Mouse (Mus musculus) inflammation-experienced regulatory T-cells, adult 16 weeks (primary cell): ENCODE measurements around the gene Spg7. TPM values are rescaled to one million over a fixed set of nuclear protein-coding genes. Genes with fewer than 3 reads are reported as not detected.

Source experiments
- polyA plus RNA-seq: library from polyadenylated mRNA; unstranded; fragments of 100-300 nt; shearing (Covaris generic); gene quantifications from one replicate; pipeline ENCODE4 v1.2.1, GENCODE M21; 2017

The Spg7 gene
- 16.3 TPM for polyA plus RNA-seq

DNA sequence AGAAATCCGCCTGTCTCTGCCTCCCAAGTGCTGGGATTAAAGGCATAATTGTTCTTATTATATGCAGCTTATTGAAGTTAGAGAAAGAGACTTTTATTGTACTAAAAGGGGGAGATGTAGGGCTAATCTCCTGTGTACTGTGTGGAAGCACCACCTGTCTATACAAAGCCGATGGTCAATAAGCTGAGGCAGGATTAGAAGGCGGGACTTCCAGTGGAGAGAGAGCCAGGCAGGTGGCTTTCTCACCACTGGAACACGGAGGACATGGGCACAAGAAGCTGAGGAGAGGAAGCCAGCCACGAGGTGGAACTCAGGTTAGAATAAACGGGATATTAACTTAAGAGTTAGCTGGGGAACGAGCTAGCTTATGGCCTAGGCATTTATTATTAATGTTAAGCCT lies at the start of gene Spg7:
Spg7 (plus strand) TSS at position 222 of the 400 bp plus-strand sequence.

DNA sequence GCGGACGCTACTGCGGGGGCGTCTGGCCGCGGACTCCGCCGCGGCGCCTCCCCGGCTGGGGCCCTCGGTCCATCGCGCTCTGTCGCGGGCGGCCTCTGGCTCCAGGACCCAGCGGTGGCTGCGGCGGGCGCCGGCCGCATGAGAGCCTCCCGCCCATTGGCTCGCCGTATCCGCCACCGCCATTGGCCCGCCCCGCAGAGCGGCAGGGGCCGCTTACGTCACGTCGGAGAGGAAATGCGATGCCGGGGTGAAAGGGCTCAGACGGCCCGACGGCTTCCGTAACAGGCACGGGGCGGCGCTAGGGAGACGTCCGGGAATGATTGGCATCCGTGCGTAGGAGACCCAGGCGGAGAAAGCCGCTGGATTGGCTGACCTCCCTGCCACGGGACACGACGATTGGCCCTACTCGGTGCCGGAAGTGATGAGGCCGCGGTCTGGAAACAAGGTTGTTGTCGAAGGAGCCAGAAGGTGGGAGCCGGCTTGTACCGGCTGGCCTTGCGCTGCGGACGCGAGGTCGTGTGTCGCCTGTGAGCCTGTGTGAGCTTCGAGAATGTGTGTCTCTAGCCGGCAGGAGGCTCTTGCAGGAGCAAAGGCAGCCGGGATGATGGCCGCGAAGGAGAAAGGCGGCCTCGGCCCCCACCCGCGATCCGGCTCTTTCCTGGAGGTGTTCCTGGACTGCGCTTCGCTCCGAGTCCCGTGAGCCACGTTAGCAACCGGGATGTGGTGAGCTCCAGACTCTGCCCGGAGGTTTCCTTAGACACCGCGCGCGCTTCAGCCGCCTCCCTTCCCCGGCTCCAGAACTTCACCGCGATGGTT lies 20.4 kb upstream of the Spg7 start, which contains the start of gene Ankrd11:
Ankrd11 (minus strand) TSS at position 120 of the 816 bp plus-strand sequence.

DNA sequence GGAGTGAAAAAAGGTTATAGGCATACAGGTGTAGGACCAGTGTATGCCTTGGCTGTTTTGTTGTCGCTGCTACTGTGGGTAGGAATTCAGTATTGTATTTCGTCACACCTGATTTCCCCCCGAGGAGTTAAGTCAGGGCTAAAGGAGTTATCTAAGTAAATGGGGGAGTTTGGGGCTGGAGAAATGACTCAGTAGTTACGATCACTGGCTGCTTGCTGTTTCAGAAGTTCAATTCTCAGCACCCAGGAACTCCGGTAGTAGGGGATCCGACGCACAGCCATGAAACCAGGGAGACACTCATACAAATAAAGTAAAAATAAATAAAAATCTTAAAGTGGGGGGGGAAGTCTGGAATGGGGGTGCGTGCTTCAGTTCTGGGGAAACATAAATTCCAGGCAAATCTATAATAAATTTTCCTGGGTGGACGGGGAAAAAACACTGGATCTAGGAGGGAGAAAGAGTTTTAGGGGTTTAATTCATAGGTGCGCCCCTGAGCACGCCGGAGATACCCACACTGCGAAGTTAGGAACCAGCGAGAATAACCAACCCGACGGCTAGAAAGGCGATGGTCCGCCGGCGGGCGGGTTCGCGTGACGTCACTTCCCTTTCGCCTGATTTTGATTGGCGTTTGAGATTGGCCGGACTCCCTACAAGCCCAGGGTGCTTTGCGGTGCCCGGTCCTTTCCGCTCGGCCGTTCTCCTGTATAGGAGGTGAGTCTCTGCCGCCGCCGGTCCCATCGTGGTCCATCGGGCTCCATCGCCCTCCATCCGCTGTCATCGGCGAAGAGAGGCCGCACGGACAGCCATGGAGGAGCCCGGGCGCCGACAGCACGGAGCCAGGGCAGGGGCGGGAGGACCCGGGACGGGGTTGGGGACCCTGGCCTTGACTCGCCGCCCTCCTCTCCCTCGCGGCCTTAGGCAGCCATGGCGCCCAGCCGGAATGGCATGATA lies 39.3 kb downstream of the Spg7 start, which contains the start of gene Rpl13:
Rpl13 (plus strand) TSS at position 616 of the 951 bp plus-strand sequence.

DNA sequence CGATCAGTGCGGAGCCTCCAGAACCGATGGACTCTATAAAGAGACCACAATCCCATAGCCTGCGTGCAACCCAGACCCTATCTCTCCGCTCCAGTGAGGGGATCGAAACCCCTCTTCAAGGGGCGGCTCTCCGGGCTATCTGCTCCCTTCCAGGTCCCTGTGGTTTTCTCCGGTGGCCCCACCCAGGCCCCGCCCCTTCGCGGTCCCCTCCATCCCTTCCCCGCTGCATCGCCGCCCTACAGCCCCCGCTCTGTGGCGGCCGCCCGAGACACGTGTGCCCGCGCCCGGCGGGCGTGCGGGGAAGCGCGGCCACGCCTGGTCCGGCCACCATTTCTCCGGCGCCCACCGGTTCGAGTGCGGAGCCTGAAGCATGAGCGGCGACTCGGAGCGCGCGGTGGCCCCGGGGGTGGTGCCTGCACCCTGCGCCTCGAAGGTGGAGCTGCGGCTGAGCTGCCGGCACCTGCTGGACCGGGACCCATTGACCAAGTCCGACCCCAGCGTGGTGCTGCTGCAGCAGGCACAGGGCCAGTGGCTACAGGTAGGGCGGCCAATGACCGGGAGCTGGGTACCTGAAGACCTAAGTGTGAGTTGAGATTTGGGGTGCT lies 54.5 kb downstream of the Spg7 start, which contains the start of gene Cpne7:
Cpne7 (plus strand) TSS at position 248 of the 605 bp plus-strand sequence.

Other genes with a start within 250 kb of the Spg7 start
- gene Cdh15, start 215.0 kb upstream of the Spg7 start, polyA plus RNA-seq: 0.09 TPM
- 51.2 TPM for gene Ankrd11, start 20.7 kb upstream of the Spg7 start, polyA plus RNA-seq
- gene Rpl13, start 39.4 kb downstream of the Spg7 start, polyA plus RNA-seq: 821 TPM
- 1.9 TPM for gene Cpne7, start 54.4 kb downstream of the Spg7 start, polyA plus RNA-seq
- gene Sult5a1, start 95.4 kb downstream of the Spg7 start, polyA plus RNA-seq: not detected
- gene Dpep1, start 123.3 kb downstream of the Spg7 start, polyA plus RNA-seq: not detected
- gene Chmp1a, start 149.8 kb downstream of the Spg7 start, polyA plus RNA-seq: 266 TPM
- gene Spata33, start 149.9 kb downstream of the Spg7 start, polyA plus RNA-seq: not detected
- gene Cdk10, start 161.9 kb downstream of the Spg7 start, polyA plus RNA-seq: 27.9 TPM
- gene Spata2l, start 173.3 kb downstream of the Spg7 start, polyA plus RNA-seq: 12.4 TPM
- 31.9 TPM for gene Zfp276, start 191.3 kb downstream of the Spg7 start, polyA plus RNA-seq
- 21.4 TPM for gene Vps9d1, start 191.4 kb downstream of the Spg7 start, polyA plus RNA-seq